Mouse (Mus musculus) C2C12 (cell line): Measurements from ENCODE around the gene Usp25. TPM values are rescaled to one million over a fixed set of nuclear protein-coding genes. Genes with fewer than 3 reads are reported as not detected.

Experiments used
- H3K27me3 ChIP-seq: one replicate; pipeline ENCODE4 v1.6.1; 2011; ENCODE audit not compliant: control insufficient read depth, insufficient read depth, insufficient read length
- H3K36me3 ChIP-seq: one replicate; pipeline ENCODE4 v1.6.1; 2011; ENCODE audit not compliant: control insufficient read depth, insufficient read depth
- H3K4me3 ChIP-seq: one replicate; pipeline ENCODE4 v1.5.1; 2011; ENCODE audit warnings: mild to moderate bottlenecking, control low read depth; ENCODE audit not compliant: poor library complexity, insufficient read depth, severe bottlenecking
- H3K79me2 ChIP-seq: one replicate; pipeline ENCODE4 v1.6.1; 2011; ENCODE audit not compliant: control insufficient read depth, insufficient read depth
- H3K79me3 ChIP-seq: one replicate; pipeline ENCODE4 v1.6.1; 2011; ENCODE audit warnings: low read depth, control low read depth
- H3ac ChIP-seq: one replicate; pipeline ENCODE3; 2011; ENCODE audit warnings: low read depth; ENCODE audit not compliant: control insufficient read depth, insufficient read length
- CEBPB ChIP-seq: IDR thresholded peaks from one replicate; pipeline ENCODE4 v1.6.1; 2011; ENCODE audit warnings: low read depth, mild to moderate bottlenecking, control low read depth, moderate library complexity
- CTCF ChIP-seq: IDR thresholded peaks from one replicate; pipeline ENCODE4 v1.5.1; 2011; ENCODE audit not compliant: control insufficient read depth, insufficient read depth, insufficient read length
- FOSL1 ChIP-seq: IDR thresholded peaks from one replicate; pipeline ENCODE4 v1.8.0; 2011; ENCODE audit warnings: mild to moderate bottlenecking, low read length; ENCODE audit not compliant: poor library complexity, insufficient read depth, severe bottlenecking
- MAX ChIP-seq: IDR thresholded peaks from one replicate; pipeline ENCODE4 v1.6.1; 2011; ENCODE audit warnings: mild to moderate bottlenecking, control low read depth
- MYOD1 ChIP-seq: IDR thresholded peaks from one replicate; pipeline ENCODE4 v1.6.1; 2011; ENCODE audit warnings: low read depth; ENCODE audit not compliant: control insufficient read depth, insufficient read length
- MYOG ChIP-seq: IDR thresholded peaks from one replicate; pipeline ENCODE4 v1.6.1; 2011; ENCODE audit not compliant: control insufficient read depth, insufficient read length; ENCODE audit errors: extremely low read depth
- USF1 ChIP-seq: IDR thresholded peaks from one replicate; pipeline ENCODE4 v1.6.1; 2011; ENCODE audit warnings: low read depth, mild to moderate bottlenecking, control low read depth, moderate library complexity
- polyA plus RNA-seq: library from polyadenylated mRNA; unstranded; fragments of >200 nt; fragmentation: generic; extraction: Trizol; gene quantifications from one replicate; pipeline ENCODE4 v1.2.1, GENCODE M21; 2012; ENCODE audit warnings: missing spikeins

Usp25 gene
- polyA plus RNA-seq, 1 experiment = 5.7 TPM

DNA sequence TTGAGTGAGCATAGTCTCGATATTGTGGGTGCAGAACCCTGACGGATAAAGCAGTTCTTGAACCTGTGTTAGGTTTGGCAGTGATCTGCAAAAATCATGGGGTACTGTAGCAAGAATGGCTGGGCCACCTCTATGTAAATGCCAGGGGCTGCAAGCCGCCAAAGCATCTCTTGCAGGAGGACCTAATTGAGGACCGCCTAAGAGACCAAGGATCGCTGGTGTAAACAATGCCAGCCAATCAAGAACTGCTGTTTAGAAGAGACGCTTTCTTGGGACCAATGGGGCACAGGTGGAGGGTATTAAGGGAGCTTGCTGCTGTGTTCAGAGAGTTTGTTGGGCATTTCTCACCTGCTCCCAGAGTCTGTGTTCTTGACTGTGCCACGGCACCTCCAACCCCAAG, 127.1 kb downstream of the Usp25 start:
- Histone ChIP-seq H3ac (no peak overlapping the region), H3K79me3 (no peaks in the 10 kb centered on the region), H3K4me3 (no peak overlapping the region), H3K79me2 (no peaks in the 10 kb centered on the region), H3K36me3 (no peaks in the 10 kb centered on the region), H3K27me3 (no peaks in the 10 kb centered on the region)
- no peak for TF ChIP-seq CTCF
- no peak for TF ChIP-seq FOSL1
- TF ChIP-seq USF1 = no peak
- TF ChIP-seq CEBPB = no peak
- no peak for TF ChIP-seq MYOG
- no peak for TF ChIP-seq MYOD1
- TF ChIP-seq MAX = no peak

DNA sequence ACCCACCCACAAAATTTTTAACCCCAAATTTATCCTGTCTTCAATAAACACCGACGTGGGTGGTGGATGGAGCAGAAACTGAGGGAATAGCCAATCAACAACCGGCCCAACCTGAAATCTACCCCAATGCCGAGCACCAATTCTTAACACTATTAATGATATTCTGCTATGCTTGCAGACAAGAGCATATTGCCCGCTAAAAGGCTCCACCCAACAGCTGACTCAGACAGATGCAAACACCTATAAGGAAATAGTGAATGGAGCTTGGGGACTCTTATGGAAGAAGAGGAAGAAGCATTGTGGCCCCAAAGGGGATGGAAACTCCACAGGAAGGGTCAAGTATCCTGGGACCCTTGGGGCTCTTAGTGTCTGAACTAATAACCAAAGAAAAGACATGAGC, 133.3 kb downstream of the Usp25 start:
- Histone ChIP-seq H3K36me3 (no peaks in the 10 kb centered on the region), H3K79me2 (no peaks in the 10 kb centered on the region), H3K4me3 (no peak overlapping the region), H3K27me3 (no peaks in the 10 kb centered on the region), H3ac (no peak overlapping the region), H3K79me3 (no peaks in the 10 kb centered on the region)
- TF ChIP-seq MYOD1 (no peak), FOSL1 (no peak), MAX (no peak), CTCF (no peak), USF1 (no peak), MYOG (no peak), CEBPB (no peak)

DNA sequence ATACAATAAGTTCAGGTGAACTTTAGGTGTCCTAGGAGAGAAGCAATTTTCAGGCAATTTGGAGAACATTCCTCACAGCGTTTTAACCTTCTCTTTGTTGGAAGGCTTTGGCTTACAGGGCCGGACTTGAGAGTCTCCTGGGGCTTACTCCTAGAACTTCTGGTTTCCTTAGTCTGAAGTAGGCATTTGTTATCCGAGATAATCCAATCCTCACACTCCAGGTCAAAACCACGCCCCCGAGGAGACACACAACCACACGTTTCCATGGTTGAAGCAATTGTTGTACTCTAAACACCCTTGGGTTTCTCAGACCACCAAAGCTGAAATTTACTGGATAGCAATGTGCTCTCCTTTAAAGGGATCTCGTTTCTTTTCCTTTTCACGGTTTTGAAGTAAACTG, 136.8 kb downstream of the Usp25 start:
- Histone ChIP-seq H3K4me3 (no peak overlapping the region), H3ac (no peak overlapping the region), H3K79me2 (no peaks in the 10 kb centered on the region), H3K36me3 (no peaks in the 10 kb centered on the region), H3K79me3 (no peaks in the 10 kb centered on the region), H3K27me3 (no peaks in the 10 kb centered on the region)
- TF ChIP-seq CTCF = no peak
- no peak for TF ChIP-seq USF1
- TF ChIP-seq MYOD1 = no peak
- no peak for TF ChIP-seq MYOG
- no peak for TF ChIP-seq CEBPB
- no peak for TF ChIP-seq FOSL1
- no peak for TF ChIP-seq MAX

DNA sequence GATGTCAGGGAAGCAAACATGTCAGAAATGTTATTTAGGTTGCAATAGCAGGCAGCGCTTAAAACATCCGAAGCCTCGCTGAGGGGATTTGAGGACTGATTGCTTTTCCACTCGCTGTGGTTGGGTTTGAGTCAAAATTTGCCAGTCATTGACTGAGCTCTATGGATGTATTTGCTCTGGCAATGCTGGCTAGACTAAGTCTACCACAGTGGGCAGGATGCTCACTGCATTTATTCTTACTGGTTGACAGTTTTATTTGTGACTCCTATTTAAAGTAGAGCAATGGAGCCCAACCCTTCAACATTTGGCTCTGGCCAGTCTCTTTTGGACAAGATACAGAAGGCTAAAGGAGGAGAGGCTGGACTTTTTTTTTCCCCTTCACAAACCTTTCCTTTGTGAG, 137.4 kb downstream of the Usp25 start:
- no peaks in the 10 kb centered on the region for H3K27me3 ChIP-seq
- no peaks in the 10 kb centered on the region for H3K79me3 ChIP-seq
- H3K79me2 ChIP-seq = no peaks in the 10 kb centered on the region
- no peak overlapping the region for H3K4me3 ChIP-seq
- no peaks in the 10 kb centered on the region for H3K36me3 ChIP-seq
- H3ac ChIP-seq = no peak overlapping the region
- TF ChIP-seq MYOD1 (no peak), CEBPB (no peak), CTCF (no peak), USF1 (no peak)

DNA sequence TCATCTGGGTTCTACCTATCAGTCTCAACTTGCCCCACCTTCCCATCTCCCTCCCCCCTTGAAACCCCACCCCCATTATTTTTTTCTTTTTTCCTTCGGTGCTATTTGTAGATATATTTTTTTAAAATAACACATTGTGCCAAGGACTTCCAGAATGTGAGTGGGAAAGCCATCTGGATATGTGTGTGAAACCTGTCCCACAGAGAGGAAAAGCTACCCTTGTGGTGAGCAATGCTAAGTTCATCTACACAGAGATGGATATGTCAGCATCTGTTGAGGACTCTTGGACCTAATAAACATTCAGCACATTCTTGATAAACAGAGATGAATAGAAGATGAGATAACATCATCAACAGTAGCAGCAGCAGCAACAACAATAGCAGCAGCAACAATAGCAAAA, 138.8 kb downstream of the Usp25 start:
- Histone ChIP-seq H3ac (no peak overlapping the region), H3K4me3 (no peak overlapping the region), H3K36me3 (no peaks in the 10 kb centered on the region), H3K79me2 (no peaks in the 10 kb centered on the region), H3K27me3 (no peaks in the 10 kb centered on the region), H3K79me3 (no peaks in the 10 kb centered on the region)
- no peak for TF ChIP-seq MYOG
- TF ChIP-seq USF1 = no peak
- no peak for TF ChIP-seq MAX
- TF ChIP-seq MYOD1 = no peak
- no peak for TF ChIP-seq CTCF
- TF ChIP-seq CEBPB = no peak
- no peak for TF ChIP-seq FOSL1

DNA sequence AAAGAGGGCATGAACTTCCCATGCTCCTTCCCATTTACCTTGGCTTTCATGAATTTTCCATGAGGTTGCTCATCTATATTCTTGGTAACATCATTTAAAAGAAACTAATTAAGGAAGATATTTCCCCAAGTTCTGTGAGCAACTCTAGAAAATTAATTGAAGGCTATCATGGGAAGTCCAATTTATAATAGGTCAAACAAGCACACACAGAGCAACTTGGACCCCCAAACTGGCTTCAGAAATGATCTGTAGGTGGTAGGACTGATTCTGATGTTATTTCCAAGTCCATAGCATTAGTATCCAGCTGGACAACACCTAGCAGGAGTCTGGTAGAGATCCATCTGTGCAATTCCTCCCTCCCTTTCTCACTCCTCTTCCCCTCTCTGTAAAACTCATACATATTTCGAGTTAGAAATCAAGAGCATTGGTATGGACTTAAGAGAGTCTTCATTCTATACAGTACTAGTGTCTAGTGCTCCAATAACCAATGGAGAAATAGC, 139.8 kb downstream of the Usp25 start:
- no peaks in the 10 kb centered on the region for H3K27me3 ChIP-seq
- TF ChIP-seq MYOG = no peak
- no peak for TF ChIP-seq CTCF
- TF ChIP-seq FOSL1 = no peak
- TF ChIP-seq MAX = no peak
- no peak for TF ChIP-seq USF1
- no peak for TF ChIP-seq MYOD1
- no peak for TF ChIP-seq CEBPB
- no peak overlapping the region for H3ac ChIP-seq
- no peak overlapping the region for H3K4me3 ChIP-seq
- H3K79me2 ChIP-seq = no peaks in the 10 kb centered on the region
- no peaks in the 10 kb centered on the region for H3K79me3 ChIP-seq
- H3K36me3 ChIP-seq = no peaks in the 10 kb centered on the region
